Mouse (Mus musculus) ovary, adult 18-20 months (tissue): ENCODE measurements at regions not wholly inside any gene's neighbourhood (a gene's known extent, or its start where the extent isn't known, plus 50 kb on each side); places are given as distances from the start of the nearest gene placed in this dataset.

Experiments
- DNase-seq: peaks from one replicate; pipeline ENCODE4 v3.0.0; 2022; ENCODE audit warnings: low spot score, mixed read lengths

- DNase-seq = no peak
These were observed 270.6 kb downstream of the 1190002N15Rik start for GRCm38 (mm10) chr9:94267243-94267642.

GRCm38 (mm10) chr9:94239479-94240241, 298.2 kb downstream of the 1190002N15Rik start:
- no peak for DNase-seq

- no peak for DNase-seq
These were observed 299.3 kb downstream of the 1190002N15Rik start for GRCm38 (mm10) chr9:94238565-94238964.

GRCm38 (mm10) chr9:94229537-94229936, 308.3 kb downstream of the 1190002N15Rik start:
- DNase-seq = no peak

- DNase-seq = no peak
These were observed 318.8 kb downstream of the 1190002N15Rik start for GRCm38 (mm10) chr9:94219116-94219515.

- DNase-seq = no peak
These were observed 321.2 kb downstream of the 1190002N15Rik start for GRCm38 (mm10) chr9:94216414-94217279.

- no peak for DNase-seq
These were observed 327.2 kb downstream of the 1190002N15Rik start for GRCm38 (mm10) chr9:94210467-94211249.

GRCm38 (mm10) chr9:94208987-94209386, 328.9 kb downstream of the 1190002N15Rik start:
- DNase-seq = no peak

- no peak for DNase-seq
These were observed 337.0 kb downstream of the 1190002N15Rik start for GRCm38 (mm10) chr9:94200892-94201291.

- no peak for DNase-seq
These were observed 338.0 kb downstream of the 1190002N15Rik start for GRCm38 (mm10) chr9:94199864-94200263.

- no peak for DNase-seq
These were observed 346.8 kb downstream of the 1190002N15Rik start for GRCm38 (mm10) chr9:94191083-94191482.

- no peak for DNase-seq
These were observed 347.7 kb downstream of the 1190002N15Rik start for GRCm38 (mm10) chr9:94189872-94190800.

- no peak for DNase-seq
These were observed 349.8 kb downstream of the 1190002N15Rik start for GRCm38 (mm10) chr9:94188124-94188523.

- no peak for DNase-seq
These were observed 367.8 kb downstream of the 1190002N15Rik start for GRCm38 (mm10) chr9:94169905-94170612.

GRCm38 (mm10) chr9:94163671-94164070, 374.2 kb downstream of the 1190002N15Rik start:
- DNase-seq = no peak

- no peak for DNase-seq
These were observed 382.3 kb downstream of the 1190002N15Rik start for GRCm38 (mm10) chr9:94155581-94155980.

GRCm38 (mm10) chr9:94148474-94148873, 389.4 kb downstream of the 1190002N15Rik start:
- no peak for DNase-seq

- DNase-seq = no peak
These were observed 391.1 kb downstream of the 1190002N15Rik start for GRCm38 (mm10) chr9:94146787-94147186.

- peak; percentile 57 for DNase-seq
These were observed 401.4 kb downstream of the 1190002N15Rik start for GRCm38 (mm10) chr9:94136444-94136843.

- no peak for DNase-seq
These were observed 404.2 kb downstream of the 1190002N15Rik start for GRCm38 (mm10) chr9:94133682-94134081.
